In genomic region chr7:40220549-40220948, GRCm38 (mm10) we compare ENCODE assay signal across 25 mouse cellular contexts.
DNase-seq lines count a peak whose midpoint lies in the region; ATAC-seq lines count a peak whose summit lies in the region.
"Had no signal": no experiment of that assay in that cellular context is flagged by ENCODE, and none has a peak within 500 bp of the region (broad histone marks: within the 10 kb centered on the region; RNA-seq: fewer than 3 reads in every experiment).

No protein-coding gene starts in this region.

- no peak overlapping the region for H3K4me3 ChIP-seq in heart, embryonic 11.5 days (ENCODE audit: low read depth, low read length)
- H3K4me3 ChIP-seq: embryonic facial prominence, embryonic 10.5 days; embryonic facial prominence, embryonic 12.5 days; forebrain, embryonic 13.5 days; forebrain, embryonic 15.5 days had no signal

- no peak overlapping the region for H3K4me2 ChIP-seq in heart, embryonic 11.5 days
- H3K4me2 ChIP-seq: embryonic facial prominence, embryonic 12.5 days; forebrain, embryonic 13.5 days; forebrain, embryonic 15.5 days had no signal

- H3K27me3 ChIP-seq in heart, embryonic 11.5 days (ENCODE audit: control insufficient read depth, insufficient read depth, low read length): no peaks in the 10 kb centered on the region
- H3K27me3 ChIP-seq: CH12.LX; embryonic facial prominence, embryonic 12.5 days; forebrain, embryonic 13.5 days; forebrain, embryonic 15.5 days had no signal

- H3K27ac ChIP-seq in heart, embryonic 11.5 days (ENCODE audit: low read depth, low read length): no peak overlapping the region
- H3K27ac ChIP-seq: embryonic facial prominence, embryonic 10.5 days; embryonic facial prominence, embryonic 12.5 days; forebrain, embryonic 13.5 days; forebrain, embryonic 15.5 days had no signal

- WGBS in heart, embryonic 11.5 days (ENCODE audit: insufficient replicate concordance): 61% methylated on average over 4 of the region's 4 CpGs

- H3K36me3 ChIP-seq in heart, embryonic 11.5 days (ENCODE audit: control insufficient read depth, insufficient read depth, low read length): no peaks in the 10 kb centered on the region
- H3K36me3 ChIP-seq: embryonic facial prominence, embryonic 10.5 days; embryonic facial prominence, embryonic 12.5 days; forebrain, embryonic 15.5 days; G1E had no signal

- DNase-seq in frontal cortex, postnatal 14 days (ENCODE audit: low spot score in 2 of 2): no peak
- DNase-seq in frontal cortex, postnatal 36 days (ENCODE audit: low spot score in 2 of 2): peak; percentile 13 to 50
- DNase-seq in frontal cortex, postnatal 10 days (ENCODE audit: low spot score in 2 of 2): no peak
- DNase-seq in right cerebral cortex, adult 2 months (ENCODE audit: low spot score in 2 of 2): peak; percentile 4 to 5
- DNase-seq in right cerebral cortex, postnatal 25 days: no peak
- DNase-seq: adrenal gland, adult 8-10 months; adrenal gland, postnatal 14 days; adrenal gland, postnatal 36 days; B cell, adult 2 months; cerebellum, adult 11-12 months; cerebellum, adult 2 months; cerebellum, adult 9-10 months; cerebellum, postnatal 10 days; cerebellum, postnatal 25 days had no signal

- H3K9ac ChIP-seq in heart, embryonic 11.5 days (ENCODE audit: low read depth, low read length): no peak overlapping the region
- H3K9ac ChIP-seq: embryonic facial prominence, embryonic 12.5 days; forebrain, embryonic 13.5 days; forebrain, embryonic 15.5 days had no signal

- peak; percentile 84 for ATAC-seq in frontal cortex, adult (ENCODE audit: low TSS enrichment)
- no peak for ATAC-seq in heart, embryonic 11.5 days (replicated peaks; ENCODE audit: insufficient number of reproducible peaks, low FRiP score, low TSS enrichment)
- ATAC-seq: activated CD4-positive, CD25-positive, alpha-beta regulatory T cell, adult 4 months; CD4-positive, CD25-positive, alpha-beta regulatory T cell, adult 4 months; forebrain, embryonic 13.5 days; forebrain, embryonic 15.5 days; Patski had no signal

- H3K9me3 ChIP-seq in heart, embryonic 11.5 days (replicated peaks; ENCODE audit: control insufficient read depth, low read length): no peaks in the 10 kb centered on the region
- H3K9me3 ChIP-seq: embryonic facial prominence, embryonic 10.5 days; embryonic facial prominence, embryonic 12.5 days; forebrain, embryonic 13.5 days; forebrain, embryonic 15.5 days had no signal

- H3K4me1 ChIP-seq in heart, embryonic 11.5 days (ENCODE audit: control insufficient read depth, insufficient read depth, low read length): no peaks in the 10 kb centered on the region
- H3K4me1 ChIP-seq: embryonic facial prominence, embryonic 10.5 days; embryonic facial prominence, embryonic 12.5 days; forebrain, embryonic 13.5 days; forebrain, embryonic 15.5 days had no signal

Comparison
In these comparisons a context has a peak if more than half of its experiments do, and no peak if none do; other contexts are left out.
1. DNase-seq: peak in frontal cortex, postnatal 36 days (2 of 2) and right cerebral cortex, adult 2 months (2 of 2); none in frontal cortex, postnatal 14 days (0 of 2), frontal cortex, postnatal 10 days (0 of 2) and right cerebral cortex, postnatal 25 days (single experiment).